Mouse (Mus musculus): ENCODE results near the gene Cpne8. TPM values are rescaled to one million over a fixed set of nuclear protein-coding genes. Genes with fewer than 3 reads are reported as not detected.
"Not testable (repeated sequence)": the region's sequence is repeated elsewhere in the genome, so short reads cannot be mapped to it uniquely, and the experiment has no call there.

Gene Cpne8
- total RNA-seq, 1 experiment from 2014 or later: 0.37 TPM

- ATAC-seq (replicated peaks; ENCODE audit: low read depth, poor library complexity, severe bottlenecking): no peak
Measured at GRCm38 (mm10) chr15:90497080-90497479, 182.2 kb downstream of the Cpne8 start.

DNA sequence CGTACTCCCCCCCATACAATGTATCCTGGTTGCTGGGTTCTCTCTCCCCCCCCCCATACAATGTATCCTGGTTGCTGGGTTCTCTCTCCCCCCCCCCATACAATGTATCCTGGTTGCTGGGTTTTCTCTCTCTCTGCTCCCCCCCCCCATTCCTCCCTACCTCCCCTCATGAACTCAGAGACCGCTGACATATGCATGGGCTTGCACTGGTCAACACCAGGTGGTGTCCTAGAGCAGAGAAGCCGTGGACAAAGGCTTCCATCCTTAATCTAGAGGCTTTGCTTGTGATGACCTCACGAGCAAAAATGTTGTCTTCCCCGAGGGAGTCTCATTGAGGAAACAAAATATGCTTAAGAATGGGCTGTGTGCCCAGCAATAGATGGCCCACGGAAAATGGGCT, 187.7 kb downstream of the Cpne8 start:
- ATAC-seq (replicated peaks; ENCODE audit: low read depth, poor library complexity, severe bottlenecking): no peak

DNA sequence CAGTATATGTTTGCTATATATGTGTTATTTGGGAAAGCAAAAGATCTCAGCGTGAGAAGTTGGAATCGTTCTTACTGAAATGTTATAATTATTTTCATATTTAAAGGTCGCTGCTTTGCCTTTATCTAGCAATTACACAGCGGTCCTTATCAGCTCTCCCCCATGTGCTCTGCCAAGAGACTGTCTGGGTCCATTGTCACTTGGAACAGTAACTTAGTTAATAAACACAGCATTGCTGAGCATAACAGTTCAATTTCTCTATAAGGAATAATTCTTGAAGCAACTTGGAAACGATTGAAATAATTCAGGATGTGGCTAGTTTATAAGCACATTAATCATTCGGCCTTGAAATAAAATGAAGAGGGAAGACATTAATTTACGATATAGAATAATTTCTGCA, 189.0 kb downstream of the Cpne8 start:
- no peak for ATAC-seq (replicated peaks; ENCODE audit: low read depth, poor library complexity, severe bottlenecking)

DNA sequence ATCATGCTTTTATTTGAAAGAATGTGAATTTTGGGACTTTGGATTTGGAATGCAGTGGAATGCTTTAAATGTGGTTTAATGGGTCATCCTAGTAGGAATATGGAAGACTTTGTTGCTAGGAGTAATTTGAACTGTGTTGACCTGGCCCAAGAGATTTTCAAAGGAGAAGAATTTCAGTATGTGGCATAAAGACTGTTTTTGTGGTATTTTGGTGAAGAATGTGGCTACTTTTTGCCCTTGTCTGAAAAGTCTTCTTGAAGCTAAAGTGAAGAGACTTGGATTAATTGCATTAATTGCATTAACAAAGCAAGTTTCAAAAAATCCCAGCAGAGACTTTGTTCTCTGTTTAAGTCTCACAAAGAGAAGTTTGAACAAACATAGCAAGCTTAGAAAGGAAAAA, 208.7 kb downstream of the Cpne8 start:
- not testable (repeated sequence) for ATAC-seq (replicated peaks; ENCODE audit: low read depth, poor library complexity, severe bottlenecking)

DNA sequence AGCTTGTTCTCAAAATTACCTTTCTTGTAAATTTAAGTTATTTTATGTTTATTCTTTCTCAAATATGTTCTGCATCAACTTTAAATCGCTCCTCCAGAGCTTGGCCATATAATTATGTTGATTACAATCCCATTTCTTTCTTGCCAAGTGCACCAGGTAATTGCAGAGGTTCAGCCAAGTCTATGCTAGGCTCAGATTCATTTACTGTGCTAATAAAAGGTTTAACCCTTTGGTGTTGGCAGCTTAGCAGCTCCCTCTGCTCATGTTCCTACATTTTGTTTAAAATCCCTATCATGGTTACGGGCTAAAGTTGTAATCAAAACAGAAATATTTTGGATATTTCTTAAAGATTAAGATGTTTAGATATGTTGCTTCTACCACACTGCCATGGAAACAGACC, 216.0 kb downstream of the Cpne8 start:
- no peak for ATAC-seq (replicated peaks; ENCODE audit: low read depth, poor library complexity, severe bottlenecking)

- no peak for ATAC-seq (replicated peaks; ENCODE audit: low read depth, poor library complexity, severe bottlenecking)
Measured at GRCm38 (mm10) chr15:90446076-90446475, 233.2 kb downstream of the Cpne8 start.
